Mouse (Mus musculus) hematopoietic stem cell, adult 5-6 weeks (primary cell): ENCODE results near the gene Dlg4. TPM values are rescaled to one million over a fixed set of nuclear protein-coding genes. Genes with fewer than 3 reads are reported as not detected.

Source experiments
- ATAC-seq, 2 experiments: fragments of 125-278 bp in 1 of 2; replicated peaks in 1 of 2; 2 replicates each; pipeline ENCODE4 v1.8.0; 2016 to 2017; ENCODE audit warnings: inconsistent platforms in 2 of 2, mild to moderate bottlenecking in 2 of 2, moderate number of reproducible peaks in 2 of 2, low read depth in 1 of 2, moderate TSS enrichment in 1 of 2; ENCODE audit not compliant: low FRiP score in 2 of 2, poor library complexity in 2 of 2, severe bottlenecking in 2 of 2, insufficient read depth in 1 of 2, low TSS enrichment in 1 of 2
- total RNA-seq: library from RNA; stranded (forward); fragments of 172-1452, 232-1000 nt; gene quantifications from 2 replicates; pipeline ENCODE4 v1.2.3, GENCODE M21; 2017

The Dlg4 gene
- total RNA-seq = 9.3 and 10.0 TPM in 2 replicates

- ATAC-seq = no peak
Measured at GRCm38 (mm10) chr11:70016669-70017068, at the start of gene Dlg4. Dlg4 (plus strand) TSS chr11:70016942.

- no peak for ATAC-seq
Measured at GRCm38 (mm10) chr11:69968793-69969192, 47.9 kb upstream of the Dlg4 start.

- no peak for ATAC-seq
Measured at GRCm38 (mm10) chr11:69970222-69970621, 46.5 kb upstream of the Dlg4 start.

GRCm38 (mm10) chr11:69970775-69971174 is 46.0 kb upstream of the Dlg4 start:
- ATAC-seq = no peak

- ATAC-seq = no peak
Measured at GRCm38 (mm10) chr11:69974907-69975306, 41.8 kb upstream of the Dlg4 start.

GRCm38 (mm10) chr11:69976271-69976670 is 40.5 kb upstream of the Dlg4 start:
- ATAC-seq = no peak

- no peak for ATAC-seq
Measured at GRCm38 (mm10) chr11:69979827-69980195, 36.9 kb upstream of the Dlg4 start.

GRCm38 (mm10) chr11:69980196-69981140 is 36.3 kb upstream of the Dlg4 start:
- peak; percentile 91 to 96 for ATAC-seq

- ATAC-seq = no peak
Measured at GRCm38 (mm10) chr11:69981141-69981762, 35.5 kb upstream of the Dlg4 start, which contains the start of gene Ctdnep1. Ctdnep1 (plus strand) TSS chr11:69981156.

GRCm38 (mm10) chr11:69982225-69982624 is 34.5 kb upstream of the Dlg4 start, which contains the start of gene Elp5:
Elp5 (minus strand) TSS chr11:69982517.
- no peak for ATAC-seq

- no peak for ATAC-seq
Measured at GRCm38 (mm10) chr11:69982877-69983276, 33.9 kb upstream of the Dlg4 start.

GRCm38 (mm10) chr11:69983377-69983776 is 33.4 kb upstream of the Dlg4 start:
- no peak for ATAC-seq

GRCm38 (mm10) chr11:69984431-69984830 is 32.3 kb upstream of the Dlg4 start:
- no peak for ATAC-seq

GRCm38 (mm10) chr11:69989949-69990348 is 26.8 kb upstream of the Dlg4 start:
- ATAC-seq = no peak

GRCm38 (mm10) chr11:69990850-69991691 is 25.7 kb upstream of the Dlg4 start, which contains the start of gene Gabarap:
Gabarap (plus strand) TSS chr11:69991143.
- peak; percentile 72 to 73 for ATAC-seq

- no peak for ATAC-seq
Measured at GRCm38 (mm10) chr11:69991711-69992110, 25.0 kb upstream of the Dlg4 start.

GRCm38 (mm10) chr11:69992396-69992795 is 24.3 kb upstream of the Dlg4 start:
- ATAC-seq = no peak
